Mouse (Mus musculus): Measurements from ENCODE around the gene Gm42878.

- TF ChIP-seq POLR2A (IDR thresholded peaks at IDR 0.05; ENCODE audit: control insufficient read depth, extremely low read depth, insufficient read depth, low read length, poor library complexity), result no peak
- no peak for TF ChIP-seq CTCF (IDR thresholded peaks at IDR 0.05; ENCODE audit: borderline replicate concordance, control insufficient read depth, extremely low read depth, insufficient read depth, low read length, poor library complexity)
Measured at GRCm38 (mm10) chr5:121574145-121574544, 28.9 kb upstream of the Gm42878 start.
